Mouse (Mus musculus) MEL (cell line): ENCODE data around the gene Bcr. TPM values are rescaled to one million over a fixed set of nuclear protein-coding genes. Genes with fewer than 3 reads are reported as not detected.

Experiments used
- DNase-seq: peaks from one replicate; pipeline ENCODE4 v3.0.0; 2011; ENCODE audit warnings: low read depth, low spot score
- H3K27ac ChIP-seq: 2 replicates; pipeline ENCODE4 v1.5.1; 2012; ENCODE audit warnings: low read depth, mild to moderate bottlenecking, control low read depth, low read length, moderate library complexity; ENCODE audit not compliant: control insufficient read depth
- H3K27me3 ChIP-seq, 2 experiments: fragments of 150-350 bp in 1 of 2; sonication (generic) in 1 of 2; 2 replicates each; pipeline ENCODE4 v1.6.1; 2012; ENCODE audit warnings: low read length in 2 of 2, mild to moderate bottlenecking in 2 of 2, improper control_type of control experiment in 1 of 2, moderate library complexity in 1 of 2; ENCODE audit not compliant: insufficient read depth in 2 of 2, control insufficient read depth in 1 of 2
- H3K36me3 ChIP-seq, 2 experiments: 2 replicates each; pipeline ENCODE4 v1.6.1; 2012 to 2014; ENCODE audit warnings: low read length in 2 of 2, improper control_type of control experiment in 1 of 2, inconsistent platforms in 1 of 2, mild to moderate bottlenecking in 1 of 2; ENCODE audit not compliant: insufficient read depth in 2 of 2, control insufficient read depth in 1 of 2
- H3K4me1 ChIP-seq, 2 experiments: fragments of 150-350 bp in 1 of 2; sonication (generic) in 1 of 2; 2 replicates each; pipeline ENCODE4 v1.6.1; 2012; ENCODE audit warnings: low read length in 2 of 2, improper control_type of control experiment in 1 of 2, mild to moderate bottlenecking in 1 of 2; ENCODE audit not compliant: insufficient read depth in 2 of 2, control insufficient read depth in 1 of 2
- H3K4me3 ChIP-seq, 2 experiments: fragments of 150-350 bp in 1 of 2; sonication (generic) in 1 of 2; 2 replicates each; pipeline ENCODE4 v1.5.1; 2012; ENCODE audit warnings: low read depth in 2 of 2, low read length in 2 of 2, mild to moderate bottlenecking in 2 of 2, moderate library complexity in 2 of 2, control low read depth in 1 of 2, improper control_type of control experiment in 1 of 2; ENCODE audit not compliant: control insufficient read depth in 1 of 2, insufficient read depth in 1 of 2
- H3K79me2 ChIP-seq: 2 replicates; pipeline ENCODE4 v1.6.1; 2012; ENCODE audit warnings: mild to moderate bottlenecking, low read length, moderate library complexity; ENCODE audit not compliant: control insufficient read depth, poor library complexity, insufficient read depth
- H3K9ac ChIP-seq: 2 replicates; pipeline ENCODE4 v1.6.1; 2012; ENCODE audit warnings: low read depth, mild to moderate bottlenecking, control low read depth, low read length, moderate library complexity; ENCODE audit not compliant: control insufficient read depth, poor library complexity, severe bottlenecking
- H3K9me3 ChIP-seq: fragments of 150-350 bp; sonication (generic); replicated peaks from 2 replicates; pipeline ENCODE4 v1.6.1; 2012; ENCODE audit warnings: mild to moderate bottlenecking, low read length, improper control_type of control experiment, moderate library complexity; ENCODE audit not compliant: insufficient read depth
- BHLHE40 ChIP-seq: IDR thresholded peaks from 2 replicates; pipeline ENCODE4 v1.6.1; 2012; ENCODE audit warnings: low read depth, mild to moderate bottlenecking, inconsistent platforms, low read length, improper control_type of control experiment, borderline replicate concordance
- CHD1 ChIP-seq: IDR thresholded peaks from 2 replicates; pipeline ENCODE4 v1.6.1; 2012; ENCODE audit warnings: low read depth, mild to moderate bottlenecking, inconsistent platforms, low read length, improper control_type of control experiment
- E2F4 ChIP-seq: IDR thresholded peaks from 2 replicates; pipeline ENCODE4 v1.6.1; 2011; ENCODE audit warnings: low read depth, low read length, improper control_type of control experiment, borderline replicate concordance
- KAT2A ChIP-seq: conservative IDR thresholded peaks from 2 replicates; pipeline ENCODE4 v1.6.1; 2012; ENCODE audit warnings: low read depth, low read length, improper control_type of control experiment, inconsistent platforms
- MAFK ChIP-seq: IDR thresholded peaks from 2 replicates; pipeline ENCODE4 v1.6.1; 2011; ENCODE audit warnings: low read depth, mild to moderate bottlenecking, low read length, improper control_type of control experiment, borderline replicate concordance
- MAX ChIP-seq: IDR thresholded peaks from 2 replicates; pipeline ENCODE4 v1.6.1; 2011; ENCODE audit warnings: low read length, improper control_type of control experiment
- MEF2A ChIP-seq: IDR thresholded peaks from 2 replicates; pipeline ENCODE4 v1.6.1; 2014; ENCODE audit warnings: low read depth, mild to moderate bottlenecking, inconsistent platforms, low read length, improper control_type of control experiment; ENCODE audit not compliant: poor library complexity, insufficient replicate concordance, severe bottlenecking; ENCODE audit errors: extremely low read depth
- MXI1 ChIP-seq: IDR thresholded peaks from 2 replicates; pipeline ENCODE4 v1.6.1; 2011; ENCODE audit warnings: mild to moderate bottlenecking, low read depth, low read length, improper control_type of control experiment
- MYB ChIP-seq: IDR thresholded peaks from 2 replicates; pipeline ENCODE4 v1.6.1; 2011; ENCODE audit warnings: mild to moderate bottlenecking, low read depth, low read length, improper control_type of control experiment
- RAD21 ChIP-seq: IDR thresholded peaks from 2 replicates; pipeline ENCODE4 v1.6.1; 2011; ENCODE audit warnings: mild to moderate bottlenecking, low read depth, low read length, improper control_type of control experiment
- RCOR1 ChIP-seq: IDR thresholded peaks from 2 replicates; pipeline ENCODE4 v1.6.1; 2012; ENCODE audit warnings: low read depth, mild to moderate bottlenecking, inconsistent platforms, low read length, improper control_type of control experiment
- SIN3A ChIP-seq: IDR thresholded peaks from 2 replicates; pipeline ENCODE4 v1.6.1; 2012; ENCODE audit warnings: low read length, improper control_type of control experiment, inconsistent platforms
- TAL1 ChIP-seq: IDR thresholded peaks from 2 replicates; pipeline ENCODE4 v1.6.1; 2012; ENCODE audit warnings: mild to moderate bottlenecking, inconsistent platforms, low read length, moderate library complexity, mixed read lengths
- TBP ChIP-seq: IDR thresholded peaks from 2 replicates; pipeline ENCODE4 v1.8.0; 2011; ENCODE audit warnings: low read depth, low read length, improper control_type of control experiment
- TCF12 ChIP-seq: IDR thresholded peaks from 2 replicates; pipeline ENCODE4 v1.6.1; 2014; ENCODE audit warnings: low read depth, mild to moderate bottlenecking, inconsistent platforms, low read length, improper control_type of control experiment, moderate library complexity
- ZKSCAN1 ChIP-seq: IDR thresholded peaks from 2 replicates; pipeline ENCODE4 v1.6.1; 2012; ENCODE audit warnings: low read depth, mild to moderate bottlenecking, inconsistent platforms, low read length, improper control_type of control experiment, moderate library complexity
- ZMIZ1 ChIP-seq: IDR thresholded peaks from 2 replicates; pipeline ENCODE4 v1.6.1; 2012; ENCODE audit warnings: low read depth, mild to moderate bottlenecking, inconsistent platforms, low read length, improper control_type of control experiment, moderate library complexity
- ZNF384 ChIP-seq: IDR thresholded peaks from 2 replicates; pipeline ENCODE4 v1.6.1; 2012; ENCODE audit warnings: low read depth, mild to moderate bottlenecking, inconsistent platforms, low read length, improper control_type of control experiment
- polyA plus RNA-seq, 2 experiments: library from polyadenylated mRNA; stranded (reverse) in 1 of 2; unstranded in 1 of 2; fragments of >175 nt in 1 of 2; fragments of >200 nt in 1 of 2; gene quantifications; 2 replicates each; pipeline versions ENCODE4 v1.2.1 to v1.2.4; 2012; ENCODE audit warnings: low replicate concordance in 2 of 2, low read depth in 1 of 2; ENCODE audit not compliant: insufficient read length in 2 of 2, insufficient read depth in 1 of 2, missing spikeins in 1 of 2
- total RNA-seq: library from RNA; depleted of rRNA; stranded (reverse); fragments of 300-350 nt; gene quantifications from 2 replicates; pipeline ENCODE4 v1.2.3, GENCODE M21; 2012

The Bcr gene
- total and polyA plus RNA-seq, 3 experiments = not detected

GRCm38 (mm10) chr10:75062621-75063020 lies 2.2 kb downstream of the Bcr start:
- Histone ChIP-seq H3K36me3 (no peaks in the 10 kb centered on the region), H3K9ac (no peak overlapping the region), H3K4me3 (no peak overlapping the region), H3K27me3 (no peaks in the 10 kb centered on the region; a peak in 1 of 4 replicates), H3K79me2 (no peaks in the 10 kb centered on the region), H3K9me3 (no peaks in the 10 kb centered on the region), H3K27ac (no peak overlapping the region), H3K4me1 (no peaks in the 10 kb centered on the region)
- TF ChIP-seq TCF12 (no peak), KAT2A (no peak), ZNF384 (no peak), MAFK (no peak), TBP (no peak), MEF2A (no peak), BHLHE40 (no peak), TAL1 (no peak), ZMIZ1 (no peak), MAX (no peak), RCOR1 (no peak), SIN3A (no peak), MYB (no peak), CHD1 (no peak), RAD21 (no peak), E2F4 (no peak), ZKSCAN1 (no peak), MXI1 (no peak)
- DNase-seq = no peak

GRCm38 (mm10) chr10:75063301-75063965 lies 3.0 kb downstream of the Bcr start:
- Histone ChIP-seq H3K27ac (no peak overlapping the region), H3K4me1 (no peaks in the 10 kb centered on the region)

More at GRCm38 (mm10) chr10:75063301-75063965, 3.0 kb downstream of the Bcr start:
- Histone ChIP-seq H3K9ac (no peak overlapping the region), H3K9me3 (no peaks in the 10 kb centered on the region), H3K4me3 (no peak overlapping the region), H3K79me2 (no peaks in the 10 kb centered on the region), H3K27me3 (no peaks in the 10 kb centered on the region; a peak in 1 of 4 replicates), H3K36me3 (no peaks in the 10 kb centered on the region)
- no peak for DNase-seq
- no peak for TF ChIP-seq TAL1
